Mouse (Mus musculus) skeletal muscle tissue, adult 2 months (tissue): ENCODE measurements around the gene Ttc3.

Source experiments
- DNase-seq: peaks from one replicate; pipeline ENCODE4 v3.0.0-alpha.2; 2012; ENCODE audit warnings: low read depth, low spot score

The Ttc3 gene

GRCm38 (mm10) chr16:94358091-94358490 is 12.3 kb upstream of the Ttc3 start:
- no peak for DNase-seq

- DNase-seq: peak; percentile 42
Measured at GRCm38 (mm10) chr16:94360578-94361350, 9.7 kb upstream of the Ttc3 start.

- no peak for DNase-seq
Measured at GRCm38 (mm10) chr16:94362174-94362873, 8.1 kb upstream of the Ttc3 start.

GRCm38 (mm10) chr16:94363814-94364213 is 6.6 kb upstream of the Ttc3 start:
- no peak for DNase-seq

- no peak for DNase-seq
Measured at GRCm38 (mm10) chr16:94365435-94365834, 5.0 kb upstream of the Ttc3 start.

- no peak for DNase-seq
Measured at GRCm38 (mm10) chr16:94369596-94370172, 734 bp upstream of the Ttc3 start.

GRCm38 (mm10) chr16:94370915-94371300 is 490 bp downstream of the Ttc3 start:
- DNase-seq: no peak

- peak; percentile 58 for DNase-seq
Measured at GRCm38 (mm10) chr16:94371301-94371931, 998 bp downstream of the Ttc3 start, which contains the start of gene Pigp. Gene Pigp (minus strand): TSS chr16:94371842.

GRCm38 (mm10) chr16:94379386-94379785 is 9.0 kb downstream of the Ttc3 start:
- no peak for DNase-seq

- DNase-seq: no peak
Measured at GRCm38 (mm10) chr16:94383277-94383676, 12.9 kb downstream of the Ttc3 start.

- DNase-seq: no peak
Measured at GRCm38 (mm10) chr16:94387690-94388089, 17.3 kb downstream of the Ttc3 start.

GRCm38 (mm10) chr16:94392299-94392698 is 21.9 kb downstream of the Ttc3 start:
- no peak for DNase-seq

GRCm38 (mm10) chr16:94395051-94395450 is 24.6 kb downstream of the Ttc3 start:
- DNase-seq: no peak

- DNase-seq: no peak
Measured at GRCm38 (mm10) chr16:94396641-94397040, 26.2 kb downstream of the Ttc3 start.

- DNase-seq: peak; percentile 52
Measured at GRCm38 (mm10) chr16:94399141-94399540, 28.7 kb downstream of the Ttc3 start.

- DNase-seq: peak; percentile 54
Measured at GRCm38 (mm10) chr16:94401636-94402035, 31.2 kb downstream of the Ttc3 start.

- no peak for DNase-seq
Measured at GRCm38 (mm10) chr16:94402185-94402584, 31.8 kb downstream of the Ttc3 start.

- peak; percentile 58 for DNase-seq
Measured at GRCm38 (mm10) chr16:94411287-94411686, 40.9 kb downstream of the Ttc3 start.

GRCm38 (mm10) chr16:94412198-94412597 is 41.8 kb downstream of the Ttc3 start:
- no peak for DNase-seq

GRCm38 (mm10) chr16:94412760-94413159 is 42.3 kb downstream of the Ttc3 start:
- DNase-seq: no peak

- DNase-seq: no peak
Measured at GRCm38 (mm10) chr16:94414151-94414550, 43.7 kb downstream of the Ttc3 start.

GRCm38 (mm10) chr16:94420498-94420897 is 50.1 kb downstream of the Ttc3 start:
- no peak for DNase-seq
